Mouse (Mus musculus) C3H10T1/2 (cell line): ENCODE measurements around the gene Slc22a15. TPM values are rescaled to one million over a fixed set of nuclear protein-coding genes. Genes with fewer than 3 reads are reported as not detected.

ENCODE experiments used
- polyA plus RNA-seq, 2 experiments: library from polyadenylated mRNA; unstranded; fragments of >200 nt; fragmentation: generic; extraction: Trizol; gene quantifications; one replicate each; pipeline ENCODE4 v1.2.1; 2012; ENCODE audit warnings: missing spikeins in 2 of 2

The Slc22a15 gene
- 1 to 10 TPM; 3.3 to 4.5 TPM for polyA plus RNA-seq

GRCm38 (mm10) chr3:101923843-101924740 is at the start of gene Slc22a15:
Slc22a15 (minus strand) TSS chr3:101924453.

DNA sequence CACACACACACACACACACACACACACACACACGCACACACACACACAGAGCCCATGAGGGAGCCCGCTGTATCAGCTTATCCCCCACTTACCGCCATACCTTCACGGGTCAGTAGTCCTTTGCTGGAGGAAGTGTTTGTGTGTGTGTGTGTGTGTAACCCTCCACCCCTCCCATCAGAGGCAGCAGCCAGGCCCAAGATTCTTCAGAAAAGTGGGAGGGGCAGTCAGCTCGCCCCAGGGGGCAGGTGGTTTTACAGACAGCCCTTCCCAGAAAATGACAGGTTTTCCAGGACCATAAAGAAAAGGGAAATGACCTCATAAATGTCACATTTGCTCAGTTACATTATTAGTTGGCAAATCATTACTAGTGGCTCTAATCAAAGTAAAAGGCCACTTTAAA is 75.4 kb downstream of the Slc22a15 start, which contains the start of gene Mab21l3:
Mab21l3 (minus strand) TSS at position 144 of the 400 bp plus-strand sequence.

Other genes with a start within 250 kb of the Slc22a15 start
- gene Mab21l3, start 75.5 kb downstream of the Slc22a15 start, polyA plus RNA-seq = under 1 TPM; 0.11 to 0.24 TPM
- gene Nhlh2, start 85.6 kb upstream of the Slc22a15 start, polyA plus RNA-seq = not detected
- under 1 TPM; 0.09 to 0.53 TPM for gene Casq2, start 162.0 kb upstream of the Slc22a15 start, polyA plus RNA-seq